Mouse (Mus musculus) retina, embryonic 14.5 days (tissue): ENCODE results near the gene Psma2.
A peak's percentile ranks its signal among the peaks of the same experiment; 100 is the strongest.

Experiments used
- DNase-seq: peaks from one replicate; pipeline ENCODE4 v3.0.0-alpha.2; 2015; ENCODE audit warnings: low spot score

The Psma2 gene

GRCm38 (mm10) chr13:14612926-14613529 lies at the start of gene Psma2, which contains the start of gene Mrpl32:
Psma2 (plus strand) TSS chr13:14613240.
Mrpl32 (minus strand) TSS chr13:14613165.
- DNase-seq = peak; percentile 98

- no peak for DNase-seq
These were observed 38.9 kb upstream of the Psma2 start for GRCm38 (mm10) chr13:14574128-14574527.

DNA sequence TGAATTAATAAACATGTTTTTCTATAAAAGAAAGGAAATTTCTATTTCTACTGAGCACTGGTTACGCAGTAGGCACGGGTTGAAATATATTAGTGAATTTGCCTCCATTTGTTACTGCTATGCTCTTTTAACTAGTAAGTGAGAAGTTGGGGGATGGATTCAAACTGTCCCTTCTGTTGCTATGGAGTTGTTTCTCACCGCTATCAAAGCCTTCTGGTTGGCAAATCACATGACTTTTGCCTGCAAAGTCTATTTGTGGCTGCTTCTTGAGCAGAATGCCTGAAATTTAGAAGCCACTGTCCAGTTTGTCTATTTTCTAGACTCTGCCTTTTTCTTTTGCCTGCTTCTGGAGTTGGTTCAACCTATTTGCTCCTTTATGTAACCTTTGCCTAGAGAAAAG lies 32.6 kb upstream of the Psma2 start:
- DNase-seq = no peak

GRCm38 (mm10) chr13:14602744-14603143 lies 10.3 kb upstream of the Psma2 start:
- no peak for DNase-seq

DNA sequence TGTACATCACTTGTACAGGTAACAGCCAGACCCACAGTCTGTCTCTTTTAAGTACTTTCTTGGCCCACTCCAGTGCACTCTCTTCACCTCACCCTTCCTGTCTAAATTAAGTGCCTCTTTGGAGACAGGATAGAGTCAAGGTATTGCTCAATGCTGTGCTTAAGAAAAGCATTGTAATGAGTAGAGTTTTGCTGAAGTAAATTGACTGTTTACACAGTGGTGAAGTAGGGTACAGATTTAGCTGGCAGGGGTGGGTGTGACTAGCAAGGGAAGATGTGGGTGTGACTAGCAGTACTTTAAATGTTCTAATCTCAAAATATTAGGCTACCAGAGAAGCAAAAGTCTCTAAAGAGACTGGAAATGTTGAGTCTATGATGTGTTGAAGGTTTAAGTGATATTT lies 5.4 kb upstream of the Psma2 start:
- no peak for DNase-seq

DNA sequence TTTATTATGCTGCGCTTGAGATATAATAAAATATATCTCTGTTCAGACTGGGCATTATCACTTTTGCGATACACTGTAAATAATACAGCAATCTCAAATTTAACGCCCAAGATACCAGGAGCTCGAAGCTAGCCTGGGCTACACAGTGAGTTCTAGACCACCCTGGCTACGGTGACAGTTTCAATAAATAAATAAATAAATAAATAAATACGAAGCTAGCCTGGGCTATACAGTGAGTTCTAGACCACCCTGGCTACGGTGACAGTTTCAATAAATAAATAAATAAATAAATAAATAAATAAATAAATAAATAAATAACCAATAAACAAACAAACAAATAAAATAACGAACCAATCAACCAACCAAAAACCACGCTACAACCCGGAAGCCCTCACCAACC lies 577 bp upstream of the Psma2 start:
- no peak for DNase-seq

GRCm38 (mm10) chr13:14613553-14613952 lies 513 bp downstream of the Psma2 start:
- DNase-seq = no peak

- DNase-seq = peak; percentile 78
These were observed 5.7 kb downstream of the Psma2 start for GRCm38 (mm10) chr13:14618724-14619123.

- peak; percentile 93 for DNase-seq
These were observed 16.9 kb downstream of the Psma2 start, which contains the start of gene AW209491 for GRCm38 (mm10) chr13:14629726-14630641. AW209491 (plus strand) TSS chr13:14630154.

- DNase-seq = no peak
These were observed 27.0 kb downstream of the Psma2 start for GRCm38 (mm10) chr13:14639998-14640397.

DNA sequence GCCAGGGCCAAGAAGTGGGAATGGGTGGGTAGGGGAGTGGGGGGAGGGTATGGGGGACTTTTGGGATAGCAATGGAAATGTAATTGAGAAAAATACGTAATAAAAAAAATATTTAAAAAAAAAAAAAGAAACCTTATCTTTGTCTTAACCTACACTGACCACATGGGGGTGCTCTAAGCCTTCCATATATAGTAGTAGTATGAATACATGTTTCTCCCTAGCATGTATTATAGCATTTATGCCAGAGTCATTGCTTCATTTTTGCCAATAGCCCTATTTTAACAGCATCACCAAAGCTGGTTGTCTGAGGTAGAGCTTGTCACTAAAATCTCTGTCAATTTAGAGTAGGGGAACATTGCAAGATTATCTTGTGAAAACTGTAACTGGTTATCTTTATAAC lies 36.3 kb downstream of the Psma2 start:
- DNase-seq = peak; percentile 79

DNA sequence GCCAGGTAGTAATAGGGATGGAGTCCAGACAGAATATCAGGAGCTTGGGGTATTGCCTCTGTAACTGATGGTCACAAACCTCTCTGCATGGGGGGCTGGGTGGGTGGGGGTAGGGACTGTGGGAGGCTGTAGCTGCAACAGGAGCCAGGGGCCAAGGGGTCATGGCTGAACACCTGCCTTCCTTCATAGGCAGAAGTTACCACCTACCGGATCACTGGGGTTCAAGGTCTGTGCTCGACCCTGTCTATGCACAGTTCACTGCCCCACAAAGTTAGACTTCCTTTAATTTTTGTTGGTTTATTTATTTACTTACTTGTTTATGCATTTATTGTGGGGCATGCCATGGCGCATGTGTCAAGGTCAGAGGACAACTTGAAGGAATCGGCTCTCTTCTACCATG lies 54.1 kb downstream of the Psma2 start:
- no peak for DNase-seq

GRCm38 (mm10) chr13:14670342-14670741 lies 57.3 kb downstream of the Psma2 start:
- DNase-seq = peak; percentile 71

DNA sequence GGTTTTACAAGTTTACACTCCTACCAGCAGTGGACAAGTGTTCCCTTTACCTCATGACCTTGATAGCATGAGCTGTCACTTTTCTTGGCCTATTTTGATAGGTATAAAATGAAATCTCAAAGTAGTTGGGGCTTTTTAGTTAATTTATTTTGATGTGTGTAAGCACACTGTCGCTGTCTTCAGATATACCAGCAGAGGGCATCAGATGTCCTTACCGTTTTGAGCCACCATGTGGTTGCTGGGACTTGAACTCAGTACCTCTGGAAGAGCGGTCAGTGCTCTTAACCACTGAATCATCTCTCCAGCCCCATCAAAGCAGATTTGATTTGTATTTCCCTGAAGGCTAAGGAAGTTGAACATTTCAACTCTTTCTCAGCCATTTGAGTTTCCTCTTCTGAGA lies 75.9 kb downstream of the Psma2 start:
- no peak for DNase-seq

DNA sequence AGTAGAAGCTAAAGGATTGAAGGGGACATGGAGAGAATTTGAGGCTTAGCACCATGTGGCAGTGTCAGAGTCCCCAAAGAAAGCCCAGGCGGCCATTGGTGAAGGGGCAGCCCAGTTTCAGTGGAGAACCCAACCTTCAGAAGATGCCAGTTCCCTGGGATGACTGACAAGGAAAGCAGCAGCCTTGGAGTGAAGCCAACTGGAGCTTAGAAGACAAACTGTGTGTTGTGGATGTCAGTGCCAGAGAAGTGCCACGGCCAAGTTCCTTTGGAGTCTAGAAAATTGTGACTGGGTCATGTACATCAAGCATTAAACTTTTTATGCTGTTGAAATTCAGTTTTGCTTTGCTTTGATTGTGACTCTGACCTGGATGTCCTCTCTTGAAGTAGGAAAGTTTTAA lies 103.8 kb downstream of the Psma2 start:
- DNase-seq = no peak

- no peak for DNase-seq
These were observed 104.7 kb downstream of the Psma2 start for GRCm38 (mm10) chr13:14717755-14718154.
